Mouse (Mus musculus) E14TG2a.4 (cell line): ENCODE measurements around the gene Npas4.

Experiments
- CTCF ChIP-seq: conservative IDR thresholded peaks from 2 replicates; pipeline ENCODE4 v1.5.1; 2014; ENCODE audit warnings: low read length
- NANOG ChIP-seq: IDR thresholded peaks from 2 replicates; pipeline ENCODE4 v1.6.1; 2014; ENCODE audit warnings: borderline replicate concordance, low read length, mixed read lengths
- POU5F1 ChIP-seq: IDR thresholded peaks from 2 replicates; pipeline ENCODE4 v1.6.1; 2014; ENCODE audit warnings: low read length, borderline replicate concordance

- no peak for TF ChIP-seq CTCF
- no peak for TF ChIP-seq POU5F1
- no peak for TF ChIP-seq NANOG
These were observed 600 bp upstream of the Npas4 start for GRCm38 (mm10) chr19:4990716-4991115.
